Mouse (Mus musculus) urinary bladder, postnatal 4 days (tissue): Measurements from ENCODE around the gene Fam129c.

Experiments
- DNase-seq, 2 experiments: peaks; one replicate each; pipeline ENCODE4 v3.0.0; 2021 to 2022; ENCODE audit warnings: low spot score in 2 of 2

The Fam129c gene

GRCm38 (mm10) chr8:71610822-71611651 is 13.6 kb downstream of the Fam129c start, which contains the start of gene Colgalt1:
Colgalt1 (plus strand) TSS chr8:71610998.
- DNase-seq, result peak; percentile 95 to 96

DNA sequence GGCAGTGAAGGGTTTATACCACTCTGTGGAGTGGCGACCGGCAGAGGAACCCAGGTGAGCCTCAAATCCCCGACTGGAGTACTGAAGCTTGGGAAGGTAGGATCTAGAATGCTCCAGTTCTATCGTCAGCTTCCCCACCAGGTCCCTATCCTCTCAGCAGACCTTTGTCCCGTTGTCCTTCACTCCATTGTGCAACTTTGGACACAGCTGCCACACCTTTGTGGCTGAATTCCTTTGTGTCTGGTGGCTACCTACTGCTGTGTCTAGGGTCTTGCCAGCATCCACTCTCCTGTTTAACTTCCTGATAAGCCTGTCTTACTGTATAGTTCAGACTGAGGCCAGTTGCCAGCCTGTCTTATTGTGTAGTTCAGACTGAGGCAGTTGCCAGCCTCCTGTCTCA is 14.7 kb downstream of the Fam129c start:
- DNase-seq, result no peak

DNA sequence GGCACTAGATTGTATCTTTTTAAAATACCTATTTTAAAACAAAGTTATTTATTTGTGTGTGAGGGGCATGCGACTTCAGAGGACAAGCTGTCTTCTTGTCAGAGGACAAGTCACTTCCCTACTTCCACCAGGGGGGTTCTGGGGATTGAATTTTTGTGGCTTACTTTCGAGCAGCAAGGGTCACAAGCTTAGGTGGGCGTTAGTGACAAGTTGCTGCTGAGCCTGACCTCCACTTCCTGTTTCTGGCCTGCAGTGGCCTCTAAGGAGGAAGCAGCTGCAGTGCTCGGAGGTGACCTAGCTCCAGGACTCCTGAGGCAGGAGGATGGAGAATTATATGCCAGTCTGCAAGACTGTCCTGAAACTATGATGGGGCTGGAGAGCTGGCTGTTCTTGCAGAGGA is 16.0 kb downstream of the Fam129c start:
- DNase-seq, result no peak

- DNase-seq, result no peak
Observed at GRCm38 (mm10) chr8:71619786-71620185, 22.3 kb downstream of the Fam129c start.

DNA sequence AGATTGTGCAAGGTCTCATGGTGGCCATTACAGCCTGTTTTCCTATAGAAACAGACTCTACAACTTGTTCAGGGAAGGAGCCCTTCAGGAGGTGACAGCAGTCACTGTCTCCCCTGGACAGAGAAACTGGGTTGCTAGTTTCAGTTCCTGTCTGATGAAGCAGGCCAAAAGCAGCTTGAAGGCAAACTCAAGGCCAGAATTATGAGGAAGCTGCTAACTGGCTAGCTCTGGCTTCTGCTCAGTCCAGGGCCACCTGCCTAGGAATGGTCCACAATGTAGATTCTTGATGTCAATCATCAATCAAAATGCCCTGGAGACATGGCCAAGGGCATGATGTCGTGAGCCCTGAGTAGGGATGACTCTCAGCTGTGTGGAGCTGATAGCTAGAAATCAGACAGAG is 27.6 kb downstream of the Fam129c start:
- DNase-seq, result no peak

DNA sequence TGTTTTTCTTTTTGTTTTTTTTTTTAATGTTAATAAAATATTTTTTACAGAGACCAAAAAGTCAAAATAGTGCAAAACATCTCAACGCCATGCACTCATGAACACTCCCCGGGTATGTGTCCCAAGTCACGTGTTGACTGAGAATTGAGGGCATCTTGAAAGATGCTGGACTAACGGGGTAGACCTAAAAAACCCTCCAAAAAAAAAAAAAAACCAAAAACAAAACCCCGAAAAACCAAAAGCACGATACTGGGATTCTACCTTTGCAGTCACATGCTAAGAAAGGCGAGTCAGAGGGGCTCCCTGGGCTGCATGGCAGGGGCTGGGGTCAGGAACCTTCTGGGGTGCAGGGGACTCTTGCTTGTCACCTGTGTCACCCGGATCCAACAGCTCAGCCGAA is 29.3 kb downstream of the Fam129c start:
- no peak for DNase-seq

- DNase-seq, result no peak
Observed at GRCm38 (mm10) chr8:71627265-71628099, 30.0 kb downstream of the Fam129c start.

DNA sequence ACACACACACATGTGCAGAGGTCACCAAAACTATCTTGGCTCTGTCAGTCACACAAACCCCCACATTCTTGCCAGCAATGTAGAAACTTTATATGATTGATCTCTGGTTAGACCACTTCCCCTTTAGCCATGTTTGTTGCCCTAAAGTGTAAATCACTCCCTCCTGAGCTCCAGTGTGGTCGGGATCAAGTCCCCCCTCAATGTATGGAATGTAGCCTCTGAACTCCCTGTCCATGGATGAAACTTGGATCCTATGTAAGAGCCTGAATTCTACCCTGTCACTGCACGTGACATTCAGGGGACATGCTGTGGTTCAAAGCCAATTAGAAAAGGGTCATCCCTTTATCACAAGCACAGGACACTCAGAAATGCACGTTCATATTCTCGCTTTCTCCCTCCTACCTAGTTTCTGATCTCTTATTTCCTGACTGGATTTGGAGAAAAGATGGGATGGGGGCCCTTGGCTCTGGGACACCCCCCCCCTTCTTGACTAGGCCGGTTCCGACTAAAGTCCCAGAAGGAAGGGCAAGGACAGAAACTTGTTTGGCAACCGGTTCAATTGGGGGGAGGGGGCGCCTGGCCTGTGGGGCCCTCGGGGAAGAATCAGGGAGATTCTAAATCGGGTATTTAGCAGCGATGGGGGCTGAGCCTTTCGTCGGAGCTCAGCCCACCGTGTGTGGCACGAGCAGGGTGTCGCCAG is 31.1 kb downstream of the Fam129c start:
- DNase-seq, result no peak

DNA sequence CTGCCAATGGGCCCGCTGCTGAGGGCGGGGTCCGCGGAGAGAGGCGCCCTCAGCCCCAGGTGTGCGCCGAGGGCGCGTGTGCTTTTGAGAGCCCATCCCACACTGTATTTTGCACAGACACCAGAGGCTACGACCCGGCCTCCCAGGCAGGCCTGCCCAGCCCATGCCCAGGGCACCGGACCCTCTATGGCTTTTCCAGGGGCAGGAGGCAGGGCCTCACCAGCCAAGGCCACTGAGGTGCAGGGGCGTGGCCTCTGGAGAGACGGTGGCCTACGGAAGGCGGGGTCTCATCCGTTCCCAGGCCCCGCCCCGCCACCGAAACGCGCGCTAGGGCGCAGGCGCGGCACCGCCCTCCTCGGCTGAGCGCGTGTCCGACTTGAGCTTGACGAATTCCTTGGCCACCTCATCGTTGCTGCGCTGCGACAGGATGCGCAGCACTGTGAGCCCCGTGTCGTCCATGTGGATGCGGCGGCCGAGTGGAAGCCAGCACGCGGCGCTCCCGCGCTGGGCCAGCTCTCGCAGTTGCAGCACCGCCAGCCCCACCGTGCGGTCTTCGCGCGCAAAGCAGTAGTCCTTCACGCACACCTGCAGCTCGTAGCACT is 31.7 kb downstream of the Fam129c start:
- peak; percentile 90 to 92 for DNase-seq

DNA sequence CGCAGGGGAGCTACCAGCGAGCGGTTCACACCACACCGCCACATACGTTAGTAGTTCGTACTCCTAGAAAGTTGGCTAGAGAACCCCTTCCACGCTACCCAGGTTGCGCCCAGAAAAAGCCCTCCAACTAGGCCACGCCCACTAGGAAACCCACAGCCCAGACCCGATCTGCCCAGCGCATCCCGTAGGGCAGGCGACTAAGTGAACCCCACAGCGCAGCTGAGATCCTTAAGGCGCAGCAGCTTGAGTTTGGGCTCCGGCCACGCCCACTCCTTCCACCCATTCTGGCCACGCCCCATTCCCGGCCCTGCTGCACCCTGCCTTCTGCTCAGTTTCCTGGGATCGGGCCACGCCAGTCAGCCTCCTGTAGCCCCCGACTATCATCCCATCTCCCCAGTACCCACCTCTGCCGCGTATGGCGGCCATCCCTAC is 32.3 kb downstream of the Fam129c start:
- DNase-seq, result peak in 1 of 2 experiments; percentile 46

DNA sequence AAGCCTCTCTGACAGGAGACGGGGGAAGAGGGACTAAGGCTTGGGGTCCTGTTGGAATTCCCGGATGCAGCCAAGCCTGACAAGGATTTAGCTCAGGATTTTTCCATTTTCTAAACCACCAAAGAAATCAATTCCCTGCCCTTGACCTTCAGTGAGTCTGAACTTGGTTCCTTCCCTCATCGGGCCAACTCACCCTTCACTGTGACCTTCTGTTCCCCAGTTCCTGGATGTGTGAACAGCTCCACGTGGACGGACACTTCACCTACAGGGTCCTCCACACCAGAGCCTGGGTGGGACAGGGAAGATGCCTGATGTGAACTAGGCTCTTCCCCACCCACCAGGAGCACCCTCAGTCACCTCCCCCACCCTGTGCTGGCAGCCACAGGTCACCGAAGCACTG is 33.3 kb downstream of the Fam129c start:
- DNase-seq, result no peak

GRCm38 (mm10) chr8:71631897-71632296 is 34.4 kb downstream of the Fam129c start:
- DNase-seq, result no peak

DNA sequence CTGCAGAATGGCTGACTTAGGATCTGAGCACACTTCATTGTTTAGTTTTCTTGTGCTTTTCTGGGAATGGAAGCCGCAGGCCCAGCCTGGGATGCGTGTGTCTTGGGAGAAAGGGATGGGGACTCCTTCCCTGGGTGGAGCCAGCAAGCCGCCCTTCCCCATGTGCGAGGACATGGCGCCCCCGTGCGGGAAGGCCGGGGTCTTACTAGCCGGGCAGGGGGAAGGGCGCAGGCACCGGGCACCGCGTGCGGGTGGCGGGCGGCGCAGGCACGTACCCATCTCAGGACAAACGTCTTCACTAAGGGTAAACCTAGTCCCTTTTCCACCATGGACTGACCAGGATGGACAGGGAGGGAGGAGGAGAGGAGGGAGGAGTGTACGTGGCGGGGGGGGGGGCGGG is 35.7 kb downstream of the Fam129c start:
- peak in 1 of 2 experiments; percentile 50 for DNase-seq

DNA sequence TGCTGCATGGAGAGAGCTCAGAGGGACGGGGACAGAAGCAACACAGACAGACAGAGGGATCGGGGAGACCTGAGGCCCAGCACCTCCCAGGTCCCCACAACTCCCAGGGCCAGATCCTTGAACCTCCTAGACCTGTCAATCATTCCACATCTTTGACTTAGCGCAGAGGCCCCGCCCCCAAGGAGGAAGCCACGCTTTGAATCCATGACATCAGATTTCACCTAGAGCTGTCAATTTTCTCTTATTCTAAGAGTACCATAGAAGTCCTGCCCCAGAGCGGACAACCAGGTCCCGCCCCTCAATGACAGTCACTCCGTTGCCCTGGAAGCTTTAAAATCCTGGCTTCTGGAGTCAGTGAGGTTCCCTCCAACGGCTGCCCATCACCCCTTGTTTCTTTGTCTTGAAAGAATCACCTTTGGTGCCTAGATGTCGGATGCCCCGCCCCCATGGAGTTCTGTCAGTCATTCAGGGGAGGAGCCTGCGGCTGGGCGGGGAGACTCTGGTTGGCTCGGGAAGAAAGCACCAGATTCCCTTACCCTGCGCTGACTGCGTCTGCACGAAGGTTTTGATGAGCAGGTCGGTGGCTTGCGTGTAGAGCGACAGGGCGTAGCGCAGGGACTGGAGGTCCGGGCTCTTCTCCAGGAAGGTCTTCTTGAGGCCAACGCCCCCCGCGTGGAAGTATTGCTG is 36.7 kb downstream of the Fam129c start:
- no peak for DNase-seq

GRCm38 (mm10) chr8:71637149-71638095 is 40.0 kb downstream of the Fam129c start:
- DNase-seq, result no peak

DNA sequence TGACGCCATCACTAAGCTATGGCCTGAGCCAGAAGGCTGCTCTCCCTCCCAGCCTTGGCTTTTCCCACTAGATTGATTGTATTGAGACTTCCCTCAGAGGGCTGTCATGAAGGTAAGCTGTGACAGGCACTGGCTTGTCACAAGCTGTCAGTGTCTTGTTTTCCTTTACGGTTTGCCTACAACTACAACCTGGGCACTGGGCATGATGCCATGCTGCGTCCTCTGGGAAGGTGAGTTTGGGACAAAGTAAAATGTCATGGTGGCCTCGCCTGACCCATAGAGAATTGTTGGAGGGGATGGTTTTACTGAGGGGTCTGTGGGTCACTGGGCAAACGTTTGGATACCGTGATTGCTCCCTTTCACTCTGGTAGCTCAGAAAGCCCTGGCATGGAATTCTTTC is 40.9 kb downstream of the Fam129c start:
- no peak for DNase-seq

GRCm38 (mm10) chr8:71639318-71639717 is 41.9 kb downstream of the Fam129c start:
- DNase-seq, result no peak

DNA sequence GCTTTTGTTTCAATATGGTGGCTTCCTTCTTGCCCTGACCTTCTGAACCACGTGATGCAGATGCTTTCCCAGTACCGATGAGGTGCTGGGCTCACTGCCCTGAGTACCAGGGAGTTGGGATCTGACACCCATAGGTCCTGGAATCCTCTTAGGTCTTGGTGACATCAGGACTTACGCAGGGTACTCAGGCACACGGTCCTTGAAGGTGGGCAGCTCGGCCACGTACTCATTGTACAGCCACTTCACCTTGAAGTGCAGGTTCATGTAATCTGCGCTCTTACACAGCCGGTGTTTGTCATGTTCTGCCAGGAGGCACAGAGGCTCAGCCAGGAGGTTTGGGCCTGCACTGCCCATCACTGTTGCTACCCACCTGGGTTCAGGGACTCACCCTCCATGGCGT is 48.1 kb downstream of the Fam129c start:
- DNase-seq, result no peak

- no peak for DNase-seq
Observed at GRCm38 (mm10) chr8:71654600-71654999, 57.2 kb downstream of the Fam129c start.
